Mouse (Mus musculus) forebrain, embryonic 10.5 days (tissue): Measurements from ENCODE around the gene Ly6g6c. TPM values are rescaled to one million over a fixed set of nuclear protein-coding genes. Genes with fewer than 3 reads are reported as not detected.

Source experiments
- DNase-seq: peaks from one replicate; pipeline ENCODE4 v3.0.0-alpha.2; 2017; ENCODE audit warnings: low spot score; ENCODE audit errors: extremely low spot score
- H3K27ac ChIP-seq: fragments of 300-500 bp; sonication (generic); 2 replicates; pipeline ENCODE4 v1.5.1; 2016; ENCODE audit warnings: mild to moderate bottlenecking
- H3K27me3 ChIP-seq: fragments of 300-500 bp; sonication (generic); 2 replicates; pipeline ENCODE4 v1.6.1; 2016; ENCODE audit warnings: mild to moderate bottlenecking; ENCODE audit not compliant: poor library complexity, severe bottlenecking
- H3K36me3 ChIP-seq: fragments of 300-500 bp; sonication (generic); replicated peaks from 2 replicates; pipeline ENCODE4 v1.6.1; 2016; ENCODE audit warnings: mild to moderate bottlenecking, moderate library complexity
- H3K4me1 ChIP-seq: fragments of 300-500 bp; sonication (generic); 2 replicates; pipeline ENCODE4 v1.6.1; 2016
- H3K4me3 ChIP-seq: fragments of 300-500 bp; sonication (generic); 2 replicates; pipeline ENCODE4 v1.5.1; 2016; ENCODE audit warnings: mild to moderate bottlenecking, moderate library complexity
- H3K9me3 ChIP-seq: fragments of 300-500 bp; sonication (generic); 2 replicates; pipeline ENCODE4 v1.6.1; 2016; ENCODE audit warnings: mild to moderate bottlenecking, moderate library complexity
- WGBS: fragments of 180-500 bp; shearing (Covaris S2); methylation state at CpG from one replicate; pipeline ENCODE4 v1.1.7; 2016; 5-methylcytosine and 5-hydroxymethylcytosine counted together
- polyA plus RNA-seq: library from polyadenylated mRNA; unstranded; fragments of >200 nt; fragmentation: Nextera tagmentation; extraction: Ambion mirVana; gene quantifications from 2 replicates; pipeline ENCODE4 v1.2.1, GENCODE M21; 2016

Ly6g6c gene
- polyA plus RNA-seq, result 0.25 TPM in 1 of 2 replicates, not detected in the other

- Histone ChIP-seq H3K27me3 (peaks cover 84% of the 10 kb centered on the region), H3K27ac (peak within 1 kb of the TSS; percentile 77), H3K4me1 (peaks cover 39% of the 10 kb centered on the region), H3K4me3 (peak within 1 kb of the TSS; percentile 50), H3K9me3 (no peaks in the 10 kb centered on the region), H3K36me3 (peaks cover 32% of the 10 kb centered on the region)
- peak; percentile 50 for DNase-seq
- WGBS, result 1% methylated on average over 48 of the region's 48 CpGs
Measured at GRCm38 (mm10) chr17:35064951-35065947, at the start of gene Ly6g6c. Ly6g6c (plus strand) TSS chr17:35065388.

- Histone ChIP-seq H3K4me1 (peaks cover 9% of the 10 kb centered on the region), H3K4me3 (no peak within 1 kb of the TSS), H3K27me3 (no peaks in the 10 kb centered on the region), H3K9me3 (no peaks in the 10 kb centered on the region), H3K36me3 (peaks cover 72% of the 10 kb centered on the region), H3K27ac (peak within 1 kb of the TSS; percentile 35; the same call in 1 of the 2 replicates)
- DNase-seq, result no peak
- 90% methylated on average over 11 of the region's 12 CpGs for WGBS
Measured at GRCm38 (mm10) chr17:35016376-35016775, 48.8 kb upstream of the Ly6g6c start, which contains the start of gene Vwa7. Vwa7 (plus strand) TSS chr17:35016579.

GRCm38 (mm10) chr17:35016791-35017705 is 48.1 kb upstream of the Ly6g6c start:
- peaks cover 15% of the 10 kb centered on the region for H3K4me1 ChIP-seq
- no peak for DNase-seq
- peak overlapping the region; percentile 35; the same call in 1 of the 2 replicates for H3K27ac ChIP-seq
- WGBS, result 79% methylated on average over 10 of the region's 10 CpGs
- H3K27me3 ChIP-seq, result no peaks in the 10 kb centered on the region
- no peak overlapping the region for H3K4me3 ChIP-seq
- H3K9me3 ChIP-seq, result no peaks in the 10 kb centered on the region
- H3K36me3 ChIP-seq, result peaks cover 66% of the 10 kb centered on the region

GRCm38 (mm10) chr17:35017706-35018030 is 47.5 kb upstream of the Ly6g6c start:
- no peak overlapping the region for H3K4me3 ChIP-seq

GRCm38 (mm10) chr17:35018171-35018570 is 47.0 kb upstream of the Ly6g6c start:
- Histone ChIP-seq H3K27ac (no peak overlapping the region), H3K27me3 (no peaks in the 10 kb centered on the region), H3K4me3 (no peak overlapping the region), H3K4me1 (peaks cover 16% of the 10 kb centered on the region), H3K36me3 (peaks cover 54% of the 10 kb centered on the region), H3K9me3 (no peaks in the 10 kb centered on the region)
- no peak for DNase-seq
- WGBS, result 79% methylated on average over 3 of the region's 3 CpGs

More at GRCm38 (mm10) chr17:35017706-35018030, 47.5 kb upstream of the Ly6g6c start:
- H3K4me1 ChIP-seq, result peaks cover 16% of the 10 kb centered on the region
- WGBS, result 73% methylated on average over 14 of the region's 14 CpGs
- no peak overlapping the region for H3K27ac ChIP-seq
- H3K27me3 ChIP-seq, result no peaks in the 10 kb centered on the region
- DNase-seq, result no peak
- H3K36me3 ChIP-seq, result peaks cover 59% of the 10 kb centered on the region
- no peaks in the 10 kb centered on the region for H3K9me3 ChIP-seq

GRCm38 (mm10) chr17:35019894-35020293 is 45.3 kb upstream of the Ly6g6c start:
- WGBS, result 81% methylated on average over 11 of the region's 11 CpGs
- H3K27ac ChIP-seq, result no peak overlapping the region
- H3K27me3 ChIP-seq, result no peaks in the 10 kb centered on the region
- no peak for DNase-seq
- H3K4me3 ChIP-seq, result peak overlapping the region; percentile 15; the same call in 1 of the 2 replicates
- H3K36me3 ChIP-seq, result peaks cover 37% of the 10 kb centered on the region
- peaks cover 33% of the 10 kb centered on the region for H3K4me1 ChIP-seq
- no peaks in the 10 kb centered on the region for H3K9me3 ChIP-seq

- H3K4me1 ChIP-seq, result peaks cover 35% of the 10 kb centered on the region
- H3K36me3 ChIP-seq, result peaks cover 31% of the 10 kb centered on the region
- H3K27ac ChIP-seq, result no peak overlapping the region
- DNase-seq, result no peak
- WGBS, result 90% methylated on average over 8 of the region's 8 CpGs
- no peaks in the 10 kb centered on the region for H3K9me3 ChIP-seq
- no peaks in the 10 kb centered on the region for H3K27me3 ChIP-seq
- H3K4me3 ChIP-seq, result no peak overlapping the region
Measured at GRCm38 (mm10) chr17:35020551-35020950, 44.6 kb upstream of the Ly6g6c start.

GRCm38 (mm10) chr17:35021163-35021808 is 43.9 kb upstream of the Ly6g6c start:
- WGBS, result 6% methylated on average over 17 of the region's 17 CpGs
- peak overlapping the region; percentile 32 for H3K4me3 ChIP-seq

GRCm38 (mm10) chr17:35021842-35022477 is 43.2 kb upstream of the Ly6g6c start:
- H3K27ac ChIP-seq, result peak overlapping the region; percentile 81
- peaks cover 48% of the 10 kb centered on the region for H3K4me1 ChIP-seq
- H3K4me3 ChIP-seq, result peak overlapping the region; percentile 32; the same call in 1 of the 2 replicates
- peaks cover 16% of the 10 kb centered on the region for H3K36me3 ChIP-seq
- H3K27me3 ChIP-seq, result no peaks in the 10 kb centered on the region
- DNase-seq, result no peak
- 71% methylated on average over 6 of the region's 6 CpGs for WGBS
- no peaks in the 10 kb centered on the region for H3K9me3 ChIP-seq

More at GRCm38 (mm10) chr17:35021163-35021808, 43.9 kb upstream of the Ly6g6c start:
- DNase-seq, result peak; percentile 91
- H3K4me1 ChIP-seq, result peaks cover 42% of the 10 kb centered on the region
- no peaks in the 10 kb centered on the region for H3K27me3 ChIP-seq
- peaks cover 23% of the 10 kb centered on the region for H3K36me3 ChIP-seq
- H3K9me3 ChIP-seq, result no peaks in the 10 kb centered on the region
- peak overlapping the region; percentile 81 for H3K27ac ChIP-seq

- Histone ChIP-seq H3K4me1 (peaks cover 55% of the 10 kb centered on the region), H3K4me3 (no peak overlapping the region), H3K9me3 (no peaks in the 10 kb centered on the region), H3K36me3 (peaks cover 10% of the 10 kb centered on the region), H3K27ac (no peak overlapping the region), H3K27me3 (no peaks in the 10 kb centered on the region)
- no peak for DNase-seq
- 95% methylated on average over 8 of the region's 8 CpGs for WGBS
Measured at GRCm38 (mm10) chr17:35022541-35023060, 42.6 kb upstream of the Ly6g6c start.

GRCm38 (mm10) chr17:35023221-35023620 is 42.0 kb upstream of the Ly6g6c start:
- Histone ChIP-seq H3K27ac (peak overlapping the region; percentile 41; the same call in 1 of the 2 replicates), H3K4me3 (no peak overlapping the region), H3K9me3 (no peaks in the 10 kb centered on the region), H3K27me3 (no peaks in the 10 kb centered on the region), H3K36me3 (peaks cover 4% of the 10 kb centered on the region), H3K4me1 (peaks cover 60% of the 10 kb centered on the region)
- no peak for DNase-seq
- WGBS, result 88% methylated on average over 5 of the region's 5 CpGs
